8 mouse cellular contexts compared by ENCODE assay signal in the genomic region with DNA sequence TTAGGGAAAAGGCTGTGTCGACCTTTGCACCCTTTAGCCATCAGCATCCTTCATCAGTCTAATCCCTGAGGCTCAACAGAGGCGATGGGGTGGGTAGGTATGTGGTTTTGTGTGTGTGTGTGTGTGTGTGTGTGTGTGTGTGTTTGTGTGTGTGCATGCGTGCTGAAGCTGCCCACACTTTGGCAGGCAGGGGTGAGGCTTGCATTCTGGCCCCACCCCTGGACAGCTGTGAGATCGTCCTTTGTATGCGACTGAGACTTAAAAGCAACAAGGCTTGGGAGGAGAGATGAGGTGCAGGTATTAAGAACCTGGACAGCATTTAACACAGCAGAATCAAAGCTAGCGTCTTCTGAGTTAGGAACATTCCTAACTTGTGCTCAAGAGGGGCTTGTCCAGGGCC. TPM values are rescaled to one million over a fixed set of nuclear protein-coding genes. Genes with fewer than 3 reads are reported as not detected.
A peak's percentile ranks its signal among the peaks of the same experiment; 100 is the strongest.
DNase-seq lines count a peak whose midpoint lies in the region; ATAC-seq and TF ChIP-seq lines count a peak whose summit lies in the region.

No protein-coding gene starts in this region.

- peaks cover 24% of the 10 kb centered on the region for H3K4me1 ChIP-seq in kidney, embryonic 16.5 days (ENCODE audit: insufficient read depth, low read length)
- peaks cover 4% of the 10 kb centered on the region; the same call in 1 of the 2 replicates for H3K4me1 ChIP-seq in kidney, adult 2 months (ENCODE audit: control insufficient read depth, insufficient read depth, low read length)
- peaks cover 44% of the 10 kb centered on the region for H3K4me1 ChIP-seq in embryonic facial prominence, embryonic 15.5 days
- peaks cover 33% of the 10 kb centered on the region for H3K4me1 ChIP-seq in intestine, embryonic 14.5 days (replicated peaks; ENCODE audit: control insufficient read depth, insufficient read depth, low read length)

- H3ac ChIP-seq in myocyte (ENCODE audit: control insufficient read depth, insufficient read length) = no peak overlapping the region

- DNase-seq in kidney, adult 2 months = no peak
- no peak for DNase-seq in intestine, embryonic 14.5 days (ENCODE audit: low spot score)
- no peak for DNase-seq in urinary bladder, postnatal 14 days (ENCODE audit: low spot score)
- no peak for DNase-seq in left cerebral cortex, postnatal 36 days (ENCODE audit: low spot score in 2 of 2)
- no peak for DNase-seq in Muller cell, postnatal 12 days (ENCODE audit: inconsistent ontology term)

- peak overlapping the region; percentile 87 for H3K4me2 ChIP-seq in kidney, embryonic 16.5 days (replicated peaks; ENCODE audit: low read depth, low read length)
- H3K4me2 ChIP-seq in embryonic facial prominence, embryonic 15.5 days (replicated peaks) = peak overlapping the region; percentile 80
- H3K4me2 ChIP-seq in intestine, embryonic 14.5 days (ENCODE audit: low read length) = peak overlapping the region; percentile 81
- peak overlapping the region; percentile 93 for H3K4me2 ChIP-seq in myocyte (ENCODE audit: low read depth)

- peaks cover 28% of the 10 kb centered on the region for H3K36me3 ChIP-seq in kidney, embryonic 16.5 days (ENCODE audit: insufficient read depth, low read length)
- no peaks in the 10 kb centered on the region for H3K36me3 ChIP-seq in kidney, adult 2 months (ENCODE audit: control insufficient read depth, insufficient read depth, low read length)
- peaks cover 42% of the 10 kb centered on the region for H3K36me3 ChIP-seq in embryonic facial prominence, embryonic 15.5 days
- peaks cover 42% of the 10 kb centered on the region for H3K36me3 ChIP-seq in intestine, embryonic 14.5 days (ENCODE audit: control insufficient read depth, insufficient read depth, low read length)
- no peaks in the 10 kb centered on the region for H3K36me3 ChIP-seq in myocyte (ENCODE audit: control insufficient read depth, insufficient read depth)

- H3K4me3 ChIP-seq in kidney, embryonic 16.5 days (ENCODE audit: low read length) = peak overlapping the region; percentile 81
- no peak overlapping the region for H3K4me3 ChIP-seq in kidney, adult 2 months (ENCODE audit: insufficient read depth, low read depth, low read length)
- H3K4me3 ChIP-seq in embryonic facial prominence, embryonic 15.5 days (replicated peaks) = peak overlapping the region; percentile 75
- H3K4me3 ChIP-seq in intestine, embryonic 14.5 days (ENCODE audit: low read depth, low read length) = peak overlapping the region; percentile 70
- peak overlapping the region; percentile 82 for H3K4me3 ChIP-seq in myocyte

- H3K79me2 ChIP-seq in myocyte (ENCODE audit: control insufficient read depth, insufficient read depth) = peaks cover 3% of the 10 kb centered on the region

- intact Hi-C loops in left cerebral cortex, postnatal 36 days (cut with DNase I) = no loop called here

- no peak for TF ChIP-seq POLR2A in kidney, adult 2 months (IDR thresholded peaks at IDR 0.05; ENCODE audit: low read depth, low read length)
- no peak for TF ChIP-seq POLR2A in myocyte (IDR thresholded peaks at IDR 0.05; ENCODE audit: insufficient read length, low read depth)

- 41% methylated on average over 6 of the region's 6 CpGs for WGBS in kidney, embryonic 16.5 days
- WGBS in kidney, adult 2 months = 58% methylated on average over 6 of the region's 6 CpGs
- 37% methylated on average over 6 of the region's 6 CpGs for WGBS in embryonic facial prominence, embryonic 15.5 days
- whole genome bisulfite sequencing in intestine, embryonic 14.5 days = 41% methylated on average over 6 of the region's 6 CpGs

- no peak for ATAC-seq in kidney, embryonic 16.5 days (ENCODE audit: low FRiP score, low TSS enrichment)
- ATAC-seq in embryonic facial prominence, embryonic 15.5 days (ENCODE audit: insufficient number of reproducible peaks, low FRiP score, low TSS enrichment, low read depth) = no peak
- ATAC-seq in intestine, embryonic 14.5 days (replicated peaks; ENCODE audit: low FRiP score, low TSS enrichment, low read depth) = no peak

- no peaks in the 10 kb centered on the region for H3K27me3 ChIP-seq in kidney, embryonic 16.5 days (ENCODE audit: insufficient read depth, low read length)
- H3K27me3 ChIP-seq in kidney, adult 2 months (replicated peaks; ENCODE audit: control insufficient read depth, insufficient read depth, low read length) = no peaks in the 10 kb centered on the region
- H3K27me3 ChIP-seq in embryonic facial prominence, embryonic 15.5 days = no peaks in the 10 kb centered on the region
- no peaks in the 10 kb centered on the region for H3K27me3 ChIP-seq in intestine, embryonic 14.5 days (replicated peaks; ENCODE audit: control insufficient read depth, insufficient read depth, low read length)
- H3K27me3 ChIP-seq in myocyte (ENCODE audit: control insufficient read depth, insufficient read depth, insufficient read length) = no peaks in the 10 kb centered on the region

- no peak for TF ChIP-seq CTCF in kidney, adult 2 months (conservative IDR thresholded peaks at IDR 0.05; ENCODE audit: insufficient read depth, insufficient read length, low read depth, low read length)

- H3K9me3 ChIP-seq in kidney, embryonic 16.5 days (ENCODE audit: low read length) = no peaks in the 10 kb centered on the region
- no peaks in the 10 kb centered on the region for H3K9me3 ChIP-seq in embryonic facial prominence, embryonic 15.5 days (replicated peaks)
- no peaks in the 10 kb centered on the region for H3K9me3 ChIP-seq in intestine, embryonic 14.5 days (ENCODE audit: control insufficient read depth, low read length)

- peak overlapping the region; percentile 96 for H3K9ac ChIP-seq in kidney, embryonic 16.5 days (replicated peaks; ENCODE audit: low read length)
- no peak overlapping the region for H3K9ac ChIP-seq in embryonic facial prominence, embryonic 15.5 days
- H3K9ac ChIP-seq in intestine, embryonic 14.5 days (ENCODE audit: low read length) = peak overlapping the region; percentile 23; the same call in 1 of the 2 replicates

- H3K27ac ChIP-seq in kidney, embryonic 16.5 days (ENCODE audit: low read length) = 0 out of 2 replicates have a peak overlapping the region, but pooled peaks have one; percentile 22
- H3K27ac ChIP-seq in kidney, adult 2 months (ENCODE audit: insufficient read depth, low read depth, low read length) = no peak overlapping the region
- 0 out of 2 replicates have a peak overlapping the region, but pooled peaks have one; percentile 94 for H3K27ac ChIP-seq in embryonic facial prominence, embryonic 15.5 days (replicated peaks)
- H3K27ac ChIP-seq in intestine, embryonic 14.5 days (ENCODE audit: low read depth) = no peak overlapping the region

TF ChIP-seq in myocyte, 11 proteins besides CTCF, POLR2A, EP300 and RAD21:
- peak in 1 of 3 experiments; percentile 26 for TF ChIP-seq MYOD1 (IDR thresholded peaks at IDR 0.05; ENCODE audit: control insufficient read depth in 1 of 3, insufficient read length in 2 of 3, low read depth in 2 of 3)
- TF ChIP-seq SRF (IDR thresholded peaks at IDR 0.05; ENCODE audit: control insufficient read depth, insufficient read length, low read depth) = no peak
- TF ChIP-seq MYOG (IDR thresholded peaks at IDR 0.05; ENCODE audit: control insufficient read depth in 1 of 3, insufficient read depth in 1 of 3, insufficient read length in 2 of 3, low read depth in 2 of 3) = peak in 2 of 3 experiments; percentile 8 to 52
TF ChIP-seq in myocyte: peak in this region for 2.

RNA-seq across cellular contexts. Expression of gene Wdr6, which starts 1.5 kb away (rescaled TPM):
- polyA plus RNA-seq in kidney, embryonic 16.5 days (2015; fragmentation: Nextera tagmentation; extraction: Ambion mirVana) = 148 and 150 TPM in 2 replicates
- 31.0 and 34.4 TPM in 2 replicates for polyA plus RNA-seq in kidney, adult 2 months (2012; rRNA removed)
- polyA plus RNA-seq in embryonic facial prominence, embryonic 15.5 days (2015; fragmentation: Nextera tagmentation; extraction: Ambion mirVana) = 89.6 and 93.7 TPM in 2 replicates
- 82.0 and 95.0 TPM in 2 replicates for polyA plus RNA-seq in intestine, embryonic 14.5 days (2014; fragmentation: Nextera tagmentation; extraction: Ambion mirVana)
- polyA plus RNA-seq in myocyte (2012; fragmentation: generic; extraction: Trizol) = 21.9 TPM
- total RNA-seq in left cerebral cortex, postnatal 36 days (2021) = 100 to 1,000 TPM; 112 to 118 TPM

RNA-seq across cellular contexts. Expression of gene Dalrd3, which starts 7.3 kb away (rescaled TPM):
- polyA plus RNA-seq in kidney, embryonic 16.5 days (2015; fragmentation: Nextera tagmentation; extraction: Ambion mirVana) = 200 TPM in 2 replicates
- 220 and 295 TPM in 2 replicates for polyA plus RNA-seq in kidney, adult 2 months (2012; rRNA removed)
- 137 and 139 TPM in 2 replicates for polyA plus RNA-seq in embryonic facial prominence, embryonic 15.5 days (2015; fragmentation: Nextera tagmentation; extraction: Ambion mirVana)
- 127 and 146 TPM in 2 replicates for polyA plus RNA-seq in intestine, embryonic 14.5 days (2014; fragmentation: Nextera tagmentation; extraction: Ambion mirVana)
- polyA plus RNA-seq in myocyte (2012; fragmentation: generic; extraction: Trizol) = 50.2 TPM
- total RNA-seq in left cerebral cortex, postnatal 36 days (2021) = 10 to 100 TPM; 70.1 to 99.4 TPM

RNA-seq across cellular contexts. Expression of gene Ndufaf3, which starts 9.8 kb away (rescaled TPM):
- polyA plus RNA-seq in kidney, embryonic 16.5 days (2015; fragmentation: Nextera tagmentation; extraction: Ambion mirVana) = 47.6 and 48.6 TPM in 2 replicates
- polyA plus RNA-seq in kidney, adult 2 months (2012; rRNA removed) = 64.7 and 74.3 TPM in 2 replicates
- polyA plus RNA-seq in embryonic facial prominence, embryonic 15.5 days (2015; fragmentation: Nextera tagmentation; extraction: Ambion mirVana) = 63.8 and 65.6 TPM in 2 replicates
- polyA plus RNA-seq in intestine, embryonic 14.5 days (2014; fragmentation: Nextera tagmentation; extraction: Ambion mirVana) = 37.0 and 39.8 TPM in 2 replicates
- 25.8 TPM for polyA plus RNA-seq in myocyte (2012; fragmentation: generic; extraction: Trizol)
- 10 to 100 TPM; 62.8 to 70.1 TPM for total RNA-seq in left cerebral cortex, postnatal 36 days (2021)

RNA-seq across cellular contexts. Expression of gene Impdh2, which starts 16.9 kb away (rescaled TPM):
- 188 and 198 TPM in 2 replicates for polyA plus RNA-seq in kidney, embryonic 16.5 days (2015; fragmentation: Nextera tagmentation; extraction: Ambion mirVana)
- 52.3 and 60.0 TPM in 2 replicates for polyA plus RNA-seq in kidney, adult 2 months (2012; rRNA removed)
- 172 and 173 TPM in 2 replicates for polyA plus RNA-seq in embryonic facial prominence, embryonic 15.5 days (2015; fragmentation: Nextera tagmentation; extraction: Ambion mirVana)
- 226 and 246 TPM in 2 replicates for polyA plus RNA-seq in intestine, embryonic 14.5 days (2014; fragmentation: Nextera tagmentation; extraction: Ambion mirVana)
- 129 TPM for polyA plus RNA-seq in myocyte (2012; fragmentation: generic; extraction: Trizol)
- 10 to 100 TPM; 47.7 to 47.9 TPM for total RNA-seq in left cerebral cortex, postnatal 36 days (2021)

RNA-seq across cellular contexts. Expression of gene P4htm, which starts 20.4 kb away (rescaled TPM):
- 10.8 and 11.0 TPM in 2 replicates for polyA plus RNA-seq in kidney, embryonic 16.5 days (2015; fragmentation: Nextera tagmentation; extraction: Ambion mirVana)
- polyA plus RNA-seq in kidney, adult 2 months (2012; rRNA removed) = 5.3 and 5.8 TPM in 2 replicates
- polyA plus RNA-seq in embryonic facial prominence, embryonic 15.5 days (2015; fragmentation: Nextera tagmentation; extraction: Ambion mirVana) = 10.4 and 12.2 TPM in 2 replicates
- polyA plus RNA-seq in intestine, embryonic 14.5 days (2014; fragmentation: Nextera tagmentation; extraction: Ambion mirVana) = 5.9 and 7.0 TPM in 2 replicates
- polyA plus RNA-seq in myocyte (2012; fragmentation: generic; extraction: Trizol) = 0.94 TPM
- total RNA-seq in left cerebral cortex, postnatal 36 days (2021) = 10 to 100 TPM; 87.0 to 93.7 TPM

Comparison
In these comparisons a context has a peak if more than half of its experiments do, and no peak if none do; other contexts are left out.
1. H3K27ac ChIP-seq: peak in kidney, embryonic 16.5 days (single experiment) and embryonic facial prominence, embryonic 15.5 days (single experiment); none in kidney, adult 2 months (single experiment) and intestine, embryonic 14.5 days (single experiment).
2. Peak in every context shown above with its lines, with median percentiles within 50 percentile points of each other: H3K4me2 ChIP-seq.